Mouse (Mus musculus) embryonic facial prominence, embryonic 14.5 days (tissue): ENCODE results near the gene Slc35f5. TPM values are rescaled to one million over a fixed set of nuclear protein-coding genes. Genes with fewer than 3 reads are reported as not detected.
"Not testable (repeated sequence)": the region's sequence is repeated elsewhere in the genome, so short reads cannot be mapped to it uniquely, and the experiment has no call there.

ENCODE experiments used
- ATAC-seq: fragments of 200-750 bp; cut with Nextera tagmentation; 2 replicates; pipeline ENCODE4 v1.8.0; 2017; ENCODE audit warnings: low read depth, moderate number of reproducible peaks, moderate TSS enrichment
- DNase-seq: peaks from one replicate; pipeline ENCODE4 v3.0.0-alpha.2; 2015; ENCODE audit warnings: low spot score
- H3K27ac ChIP-seq: fragments of 300-500 bp; sonication (generic); replicated peaks from 2 replicates; pipeline ENCODE4 v1.5.1; 2014; ENCODE audit warnings: low read depth, mild to moderate bottlenecking, low read length, moderate library complexity
- H3K27me3 ChIP-seq: fragments of 300-500 bp; sonication (generic); replicated peaks from 2 replicates; pipeline ENCODE4 v1.6.1; 2014; ENCODE audit warnings: low read length; ENCODE audit not compliant: control insufficient read depth, insufficient read depth
- H3K36me3 ChIP-seq: fragments of 300-500 bp; sonication (generic); 2 replicates; pipeline ENCODE4 v1.6.1; 2014; ENCODE audit warnings: low read length, mixed read lengths; ENCODE audit not compliant: control insufficient read depth, insufficient read depth
- H3K4me1 ChIP-seq: fragments of 300-500 bp; sonication (generic); 2 replicates; pipeline ENCODE4 v1.6.1; 2014; ENCODE audit warnings: antibody characterized with exemption, low read length; ENCODE audit not compliant: control insufficient read depth, insufficient read depth
- H3K4me2 ChIP-seq: fragments of 300-500 bp; sonication (generic); 2 replicates; pipeline ENCODE4 v1.6.1; 2014; ENCODE audit warnings: low read depth, mild to moderate bottlenecking, low read length, moderate library complexity, mixed read lengths
- H3K4me3 ChIP-seq: fragments of 300-500 bp; sonication (generic); 2 replicates; pipeline ENCODE4 v1.5.1; 2014; ENCODE audit warnings: low read depth, mild to moderate bottlenecking, low read length
- H3K9ac ChIP-seq: fragments of 300-500 bp; sonication (generic); 2 replicates; pipeline ENCODE4 v1.6.1; 2014; ENCODE audit warnings: low read depth, mild to moderate bottlenecking, low read length, moderate library complexity, mixed read lengths
- H3K9me3 ChIP-seq: fragments of 300-500 bp; sonication (generic); 2 replicates; pipeline ENCODE4 v1.6.1; 2016; ENCODE audit warnings: low read length; ENCODE audit not compliant: control insufficient read depth
- WGBS: fragments of 180-500 bp; shearing (Covaris S2); extraction: QIAGEN DNeasy Blood & Tissue Kit; methylation state at CpG from one replicate; pipeline ENCODE4 v1.1.7; 2014; 5-methylcytosine and 5-hydroxymethylcytosine counted together
- polyA plus RNA-seq: library from polyadenylated mRNA; unstranded; fragments of >200 nt; fragmentation: Nextera tagmentation; extraction: Ambion mirVana; gene quantifications from 2 replicates; pipeline ENCODE4 v1.2.1, GENCODE M21; 2014

Gene Slc35f5
- 60.4 and 61.0 TPM in 2 replicates for polyA plus RNA-seq

DNA sequence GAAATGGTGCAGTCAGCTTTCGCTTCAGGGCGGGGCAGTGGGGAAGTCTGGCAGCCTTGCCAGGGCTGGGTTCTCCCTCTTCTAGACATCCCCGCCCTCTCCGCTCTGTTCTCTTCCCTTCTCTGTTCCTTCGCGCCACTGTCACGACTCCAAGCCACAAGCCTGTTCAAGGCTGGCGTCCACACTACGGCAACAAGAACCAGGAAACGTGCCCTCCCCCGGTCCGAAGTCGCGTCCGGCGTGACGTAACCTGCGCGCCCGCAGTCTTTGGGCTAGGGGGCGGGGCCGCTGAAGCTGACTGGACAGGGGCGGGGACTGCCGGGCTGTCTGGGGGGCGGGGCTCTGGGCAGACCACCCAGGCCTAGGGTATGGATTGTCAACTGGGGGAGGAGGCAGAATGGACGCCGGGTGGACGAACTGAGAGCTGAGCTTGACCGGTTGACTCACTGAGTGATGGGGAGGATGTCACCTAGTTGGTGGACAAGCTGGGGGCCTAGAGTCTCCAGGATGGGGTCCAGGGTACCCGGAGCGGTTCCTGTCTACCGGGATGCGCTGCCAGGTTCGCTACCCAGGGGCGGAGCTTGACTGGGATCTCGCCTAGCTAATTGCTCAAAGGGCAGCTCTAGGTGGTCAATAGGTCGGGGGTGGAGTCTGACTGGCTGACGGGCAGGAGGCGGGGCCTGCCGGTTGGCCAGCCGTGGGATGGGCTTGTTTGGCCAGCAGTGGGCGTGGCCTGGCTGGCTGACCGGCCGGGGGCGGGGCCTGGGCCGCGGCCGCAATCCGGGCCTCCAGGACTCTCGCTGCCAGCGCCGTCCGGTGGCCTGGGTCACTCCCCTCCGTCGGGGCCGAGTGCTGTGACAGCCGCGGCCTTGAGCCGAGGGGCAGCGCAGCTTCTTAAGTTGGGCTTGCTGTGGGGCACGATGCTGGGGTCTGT lies at the start of gene Slc35f5:
Gene Slc35f5, plus strand, starts transcription at position 337 of the 934 bp plus-strand sequence.
- H3K9ac ChIP-seq, result peak within 1 kb of the TSS; percentile 92
- WGBS, result 0% methylated on average over 40 of the region's 61 CpGs
- H3K36me3 ChIP-seq, result peaks cover 13% of the 10 kb centered on the region
- H3K4me3 ChIP-seq, result peak within 1 kb of the TSS; percentile 89
- DNase-seq, result peak; percentile 96
- H3K27me3 ChIP-seq, result no peaks in the 10 kb centered on the region
- H3K27ac ChIP-seq, result peak within 1 kb of the TSS; percentile 92
- H3K4me1 ChIP-seq, result peaks cover 6% of the 10 kb centered on the region; the same call in 1 of the 2 replicates
- H3K9me3 ChIP-seq, result no peaks in the 10 kb centered on the region
- peak; percentile 96 for ATAC-seq
- H3K4me2 ChIP-seq, result peak within 1 kb of the TSS; percentile 69

DNA sequence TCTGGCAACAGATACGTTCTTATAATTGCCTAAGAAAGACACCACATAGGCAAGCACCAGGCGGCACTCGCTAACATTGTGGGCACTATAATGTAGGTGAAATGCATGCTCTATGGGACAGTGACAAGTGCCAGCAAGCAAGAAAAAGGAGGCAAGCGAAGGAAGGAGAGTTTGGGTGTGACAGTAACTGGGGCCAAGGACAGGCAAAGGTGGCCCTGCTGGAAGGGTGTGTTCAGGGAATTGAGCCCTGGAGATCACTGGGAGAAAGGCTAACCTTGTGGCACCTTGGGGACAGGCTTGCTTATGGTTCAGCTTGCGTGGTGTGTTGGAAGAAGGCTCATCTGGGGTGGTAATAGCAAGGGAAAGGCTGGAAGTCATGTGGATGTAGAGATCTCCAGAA lies 45.7 kb upstream of the Slc35f5 start:
- ATAC-seq (no peak), DNase-seq (no peak)
- H3K9ac ChIP-seq, result no peak overlapping the region
- no peaks in the 10 kb centered on the region for H3K9me3 ChIP-seq
- H3K27ac ChIP-seq, result no peak overlapping the region
- H3K4me2 ChIP-seq, result no peak overlapping the region
- no peak overlapping the region for H3K4me3 ChIP-seq
- 81% methylated on average over 5 of the region's 5 CpGs for WGBS
- no peaks in the 10 kb centered on the region for H3K27me3 ChIP-seq
- no peaks in the 10 kb centered on the region for H3K4me1 ChIP-seq
- no peaks in the 10 kb centered on the region for H3K36me3 ChIP-seq

DNA sequence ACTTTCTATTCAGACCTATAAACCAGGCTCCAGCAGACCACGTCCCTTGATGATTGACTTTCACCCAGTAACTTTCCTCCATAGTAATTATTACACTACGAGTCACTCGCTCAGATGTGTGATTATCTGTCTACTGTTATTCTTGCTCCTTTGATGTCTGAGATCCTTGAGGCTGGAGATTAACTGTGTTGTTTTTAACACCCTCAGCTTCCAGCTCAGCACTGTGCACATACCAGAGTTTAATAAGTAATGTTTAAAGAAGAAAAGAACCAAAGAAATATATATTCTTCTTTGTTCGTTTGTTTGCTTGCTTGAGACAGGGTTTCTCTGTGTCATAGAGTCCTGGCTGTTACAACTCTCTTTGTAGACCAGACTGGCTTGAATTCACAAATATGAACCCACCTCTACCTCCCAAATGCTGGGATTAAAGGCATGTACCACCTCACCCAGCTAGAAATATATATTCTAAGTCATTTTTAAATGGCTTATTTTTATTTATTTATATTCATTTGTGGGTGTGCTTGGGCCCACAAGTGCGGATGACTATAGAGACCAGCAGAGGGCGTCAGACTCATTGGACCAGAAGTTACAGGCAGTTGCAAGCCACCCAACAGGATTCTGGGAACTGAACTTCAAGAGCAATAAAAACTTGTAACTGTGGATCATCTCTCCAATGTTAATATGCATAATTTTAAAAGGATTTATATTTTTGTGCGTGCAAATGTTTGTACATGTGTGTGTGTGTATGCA lies 43.3 kb upstream of the Slc35f5 start:
- DNase-seq, result no peak
- no peak overlapping the region for H3K4me3 ChIP-seq
- H3K27me3 ChIP-seq, result no peaks in the 10 kb centered on the region
- no peaks in the 10 kb centered on the region for H3K36me3 ChIP-seq
- no peak overlapping the region for H3K9ac ChIP-seq
- H3K4me1 ChIP-seq, result no peaks in the 10 kb centered on the region
- no peaks in the 10 kb centered on the region for H3K9me3 ChIP-seq
- no peak overlapping the region for H3K27ac ChIP-seq
- ATAC-seq, result no peak
- WGBS, result 64% methylated on average over 7 of the region's 7 CpGs
- no peak overlapping the region for H3K4me2 ChIP-seq

DNA sequence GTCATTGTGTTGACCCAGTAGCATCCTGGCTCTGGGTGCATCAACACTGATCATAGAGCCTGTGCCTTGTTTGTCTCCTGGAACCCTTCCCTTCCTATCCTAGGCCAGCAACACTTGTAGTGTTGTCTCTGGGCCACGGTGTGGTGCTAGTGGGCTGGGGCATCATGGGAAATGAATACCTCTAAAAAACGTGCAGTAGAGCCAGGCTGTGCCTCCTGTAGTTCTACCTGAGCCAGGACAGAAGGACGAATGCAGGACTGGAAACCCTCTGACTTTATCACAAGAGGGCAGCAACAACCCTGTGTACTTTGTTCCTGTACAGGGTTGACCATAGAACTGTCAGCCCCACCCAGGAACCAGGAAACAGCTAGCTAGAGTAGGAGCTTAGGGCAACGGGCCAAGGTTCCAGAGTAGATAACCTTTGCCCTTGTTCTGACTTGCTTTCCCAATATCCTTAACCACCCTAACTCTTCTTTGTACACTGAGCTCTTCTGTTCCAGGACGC lies 41.2 kb upstream of the Slc35f5 start:
- WGBS, result 64% methylated on average over 5 of the region's 5 CpGs
- no peak overlapping the region for H3K4me3 ChIP-seq
- DNase-seq (no peak), ATAC-seq (no peak)
- H3K27ac ChIP-seq, result no peak overlapping the region
- no peaks in the 10 kb centered on the region for H3K4me1 ChIP-seq
- no peaks in the 10 kb centered on the region for H3K36me3 ChIP-seq
- H3K9me3 ChIP-seq, result no peaks in the 10 kb centered on the region
- H3K9ac ChIP-seq, result no peak overlapping the region
- H3K27me3 ChIP-seq, result no peaks in the 10 kb centered on the region
- no peak overlapping the region for H3K4me2 ChIP-seq

DNA sequence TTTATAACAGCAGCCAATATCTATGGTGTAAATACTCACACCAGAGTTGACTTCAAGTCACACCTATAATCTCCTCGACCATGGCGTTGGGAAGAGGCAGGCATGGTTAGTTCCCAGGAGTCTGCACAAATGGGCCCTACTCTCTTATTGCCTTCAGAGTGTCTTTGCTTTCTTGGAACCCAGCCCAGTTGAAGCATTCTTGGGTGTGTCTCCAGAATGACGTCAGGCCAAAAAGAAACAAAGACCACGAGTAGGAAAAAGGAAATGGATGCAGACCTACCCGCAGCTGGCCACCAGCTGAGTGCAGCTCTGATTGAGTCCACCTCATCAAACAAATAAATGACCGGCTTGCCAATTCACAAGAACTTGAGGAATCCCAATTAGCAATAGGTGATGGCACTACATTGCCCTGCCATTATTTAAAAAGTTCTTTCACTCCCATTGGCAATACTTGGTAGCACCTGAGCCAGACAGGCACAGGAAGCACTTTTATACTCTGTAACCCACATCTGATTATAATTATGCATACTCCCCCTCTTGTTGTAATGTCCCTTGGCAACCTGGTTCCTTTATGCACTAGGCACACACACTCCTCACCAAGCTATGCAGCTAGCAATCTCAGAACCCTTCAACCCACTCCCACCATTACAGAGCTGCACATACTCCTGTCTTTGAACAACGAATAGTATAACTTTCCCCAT lies 34.3 kb upstream of the Slc35f5 start:
- H3K27me3 ChIP-seq, result no peaks in the 10 kb centered on the region
- H3K27ac ChIP-seq, result no peak overlapping the region
- no peaks in the 10 kb centered on the region for H3K9me3 ChIP-seq
- H3K4me1 ChIP-seq, result peaks cover 7% of the 10 kb centered on the region; the same call in 1 of the 2 replicates
- DNase-seq (peak; percentile 64), ATAC-seq (peak; percentile 37)
- no peak overlapping the region for H3K4me3 ChIP-seq
- no peaks in the 10 kb centered on the region for H3K36me3 ChIP-seq
- no peak overlapping the region for H3K9ac ChIP-seq
- no peak overlapping the region for H3K4me2 ChIP-seq
- WGBS, result 51% methylated on average over 7 of the region's 7 CpGs

DNA sequence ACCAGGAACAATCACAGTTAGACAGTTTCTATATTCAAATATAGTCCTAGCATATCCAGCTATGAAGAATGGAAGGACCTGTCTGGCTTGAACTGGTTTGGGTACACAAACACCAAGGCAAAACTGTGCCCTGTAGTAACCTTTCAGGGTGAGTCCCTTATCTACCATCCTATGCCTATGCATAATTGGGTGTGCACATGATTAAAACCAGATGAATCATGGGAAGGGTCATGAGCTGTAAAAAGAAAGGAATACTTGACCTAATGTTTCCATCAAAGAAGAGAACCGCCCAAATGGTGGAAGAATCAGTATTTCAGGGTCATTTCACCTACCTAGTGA lies 33.8 kb upstream of the Slc35f5 start:
- ATAC-seq (no peak), DNase-seq (no peak)
- no peaks in the 10 kb centered on the region for H3K36me3 ChIP-seq
- no peaks in the 10 kb centered on the region for H3K9me3 ChIP-seq
- no peak overlapping the region for H3K9ac ChIP-seq
- H3K4me2 ChIP-seq, result no peak overlapping the region
- peaks cover 7% of the 10 kb centered on the region; the same call in 1 of the 2 replicates for H3K4me1 ChIP-seq
- no peak overlapping the region for H3K4me3 ChIP-seq
- no peak overlapping the region for H3K27ac ChIP-seq
- WGBS, result 77% methylated on average over 1 of the region's 1 CpGs
- H3K27me3 ChIP-seq, result no peaks in the 10 kb centered on the region

DNA sequence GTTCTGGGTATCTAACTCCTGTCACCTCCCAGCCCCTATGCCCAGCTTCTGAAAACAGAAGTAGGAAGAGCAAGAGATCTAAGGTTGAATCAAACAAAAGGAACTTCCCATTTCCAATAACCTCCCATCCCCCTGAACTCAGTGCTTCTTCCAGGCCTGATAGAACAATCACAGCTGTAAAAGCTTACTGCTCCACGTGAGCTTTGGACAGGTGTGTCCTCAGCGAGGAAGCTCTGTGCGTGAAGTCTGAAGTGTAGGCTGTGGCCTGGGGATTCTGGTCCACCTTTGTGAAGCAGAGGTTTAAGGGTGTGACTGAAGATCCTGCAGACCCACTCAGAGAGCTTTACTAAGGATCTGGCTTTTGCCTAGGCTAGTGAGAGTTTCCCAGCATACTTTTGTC lies 33.0 kb upstream of the Slc35f5 start:
- WGBS, result 80% methylated on average over 3 of the region's 3 CpGs
- H3K9ac ChIP-seq, result no peak overlapping the region
- DNase-seq, result no peak
- peaks cover 7% of the 10 kb centered on the region; the same call in 1 of the 2 replicates for H3K4me1 ChIP-seq
- H3K27me3 ChIP-seq, result no peaks in the 10 kb centered on the region
- H3K9me3 ChIP-seq, result no peaks in the 10 kb centered on the region
- H3K4me3 ChIP-seq, result no peak overlapping the region
- no peaks in the 10 kb centered on the region for H3K36me3 ChIP-seq
- no peak overlapping the region for H3K27ac ChIP-seq
- ATAC-seq, result no peak
- no peak overlapping the region for H3K4me2 ChIP-seq

DNA sequence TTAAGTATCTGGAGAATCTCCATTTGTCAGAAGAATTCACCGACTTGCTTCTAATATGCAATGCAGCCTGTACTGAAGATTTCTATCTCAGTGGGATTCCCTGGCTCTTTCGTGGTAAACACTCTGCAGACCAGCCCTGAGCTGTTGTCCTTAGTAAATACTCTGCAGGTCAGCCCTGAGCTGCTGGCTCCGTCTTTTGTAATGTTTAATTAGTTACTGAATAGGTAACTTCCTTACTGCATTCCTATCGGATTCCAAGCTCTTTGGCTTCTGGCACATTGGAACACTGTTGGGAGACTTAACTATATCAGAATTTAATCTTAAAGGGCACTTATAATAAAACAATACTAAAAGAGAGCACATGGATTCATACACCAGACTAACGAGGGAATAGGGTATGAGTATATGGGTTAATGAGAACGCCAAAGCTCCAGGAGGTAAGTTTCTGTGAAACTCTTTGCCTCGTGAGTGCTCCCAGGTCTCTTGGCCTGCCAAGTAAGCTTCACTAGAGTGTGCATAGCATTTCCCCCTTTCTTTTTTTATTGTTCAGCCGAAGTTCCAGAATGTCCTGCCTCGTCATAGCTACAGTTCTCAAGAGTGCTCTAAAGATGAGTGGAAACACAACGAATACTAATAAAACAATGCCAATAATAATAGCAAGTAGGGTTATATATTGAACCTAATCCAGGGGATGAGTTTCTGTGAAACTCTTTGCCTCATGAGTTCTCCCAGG lies 27.0 kb upstream of the Slc35f5 start:
- not testable (repeated sequence) for H3K4me3 ChIP-seq, H3K27me3 ChIP-seq, H3K4me1 ChIP-seq, H3K27ac ChIP-seq, H3K4me2 ChIP-seq, DNase-seq, H3K36me3 ChIP-seq, H3K9ac ChIP-seq, H3K9me3 ChIP-seq, ATAC-seq
- 76% methylated on average over 10 of the region's 10 CpGs for WGBS
